Mouse (Mus musculus) kidney, adult 2 months (tissue): ENCODE results near the gene 4931414P19Rik. TPM values are rescaled to one million over a fixed set of nuclear protein-coding genes. Genes with fewer than 3 reads are reported as not detected.

Source experiments
- DNase-seq: peaks from one replicate; pipeline ENCODE4 v3.0.0; 2021
- H3K27ac ChIP-seq: fragments of 200-500 bp; 2 replicates; pipeline ENCODE4 v1.5.1; 2012; ENCODE audit warnings: low read depth, low read length, control low read depth, inconsistent platforms; ENCODE audit not compliant: insufficient read depth
- H3K27me3 ChIP-seq: fragments of 200-500 bp; replicated peaks from 2 replicates; pipeline ENCODE4 v1.6.1; 2012; ENCODE audit warnings: mild to moderate bottlenecking, moderate library complexity, low read length, inconsistent platforms; ENCODE audit not compliant: control insufficient read depth, insufficient read depth
- H3K36me3 ChIP-seq: fragments of 200-500 bp; 2 replicates; pipeline ENCODE4 v1.6.1; 2012; ENCODE audit warnings: mild to moderate bottlenecking, moderate library complexity, low read length, inconsistent platforms; ENCODE audit not compliant: control insufficient read depth, insufficient read depth
- H3K4me1 ChIP-seq: fragments of 200-500 bp; 2 replicates; pipeline ENCODE4 v1.6.1; 2011; ENCODE audit warnings: low read length; ENCODE audit not compliant: control insufficient read depth, insufficient read depth
- H3K4me3 ChIP-seq: fragments of 200-500 bp; 2 replicates; pipeline ENCODE4 v1.5.1; 2011; ENCODE audit warnings: mild to moderate bottlenecking, low read depth, low read length, control low read depth; ENCODE audit not compliant: insufficient read depth
- CTCF ChIP-seq: fragments of 200-500 bp; conservative IDR thresholded peaks from 2 replicates; pipeline ENCODE4 v1.5.1; 2011; ENCODE audit warnings: low read depth, mild to moderate bottlenecking, control low read depth, low read length, moderate library complexity, mixed read lengths; ENCODE audit not compliant: insufficient read depth, insufficient read length
- POLR2A ChIP-seq: fragments of 200-500 bp; IDR thresholded peaks from one replicate; pipeline ENCODE4 v1.6.1; 2011; ENCODE audit warnings: low read depth, low read length, control low read depth
- WGBS: fragments of 180-500 bp; shearing (Covaris S2); methylation state at CpG from one replicate; pipeline ENCODE4 v1.1.7; 2018; 5-methylcytosine and 5-hydroxymethylcytosine counted together
- polyA plus RNA-seq: library from polyadenylated mRNA; depleted of rRNA; stranded (reverse); fragments of >200 nt; gene quantifications from 2 replicates; pipeline ENCODE4 v1.2.3, GENCODE M21; 2012; rRNA removed

4931414P19Rik gene
- polyA plus RNA-seq, 1 experiment = 6.5 TPM

DNA sequence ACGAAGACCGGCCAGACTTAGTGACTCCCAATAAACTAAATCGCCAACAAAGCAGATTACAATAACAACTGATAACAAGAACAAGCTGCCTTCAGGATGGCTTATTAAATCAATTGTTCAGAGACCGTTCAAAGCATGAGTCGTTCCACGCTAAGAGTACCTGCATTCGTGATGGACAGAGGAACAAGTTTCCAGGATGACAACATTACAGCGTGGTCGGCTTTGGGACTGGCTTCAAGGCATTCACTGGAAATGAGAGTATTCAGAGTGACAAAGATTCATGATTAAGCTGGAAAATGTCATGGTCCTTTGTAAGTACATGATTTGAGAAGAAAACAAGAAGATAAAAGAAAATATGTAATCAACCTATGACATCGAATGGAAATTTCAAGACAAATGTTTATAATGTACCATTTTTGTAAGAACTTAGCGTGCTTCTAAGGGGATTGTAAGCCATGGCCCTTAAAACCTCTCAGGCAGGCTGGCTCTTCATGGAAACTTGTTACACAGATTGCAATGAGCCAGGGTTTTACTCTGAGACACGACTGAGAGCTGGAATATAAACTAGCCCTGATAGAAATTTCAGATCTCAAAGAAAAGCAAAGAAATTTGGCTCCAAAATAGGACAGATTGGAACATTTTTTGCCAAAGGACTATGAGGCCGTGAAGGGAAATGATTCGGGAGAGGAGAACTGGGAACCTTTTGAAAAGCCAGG, 45.1 kb downstream of the 4931414P19Rik start:
- TF ChIP-seq POLR2A (no peak), CTCF (no peak)
- Histone ChIP-seq H3K36me3 (no peaks in the 10 kb centered on the region), H3K4me1 (peaks cover 4% of the 10 kb centered on the region), H3K27ac (no peak overlapping the region), H3K27me3 (no peaks in the 10 kb centered on the region), H3K4me3 (no peak overlapping the region)
- 85% methylated on average over 14 of the region's 14 CpGs for WGBS
- DNase-seq = no peak

DNA sequence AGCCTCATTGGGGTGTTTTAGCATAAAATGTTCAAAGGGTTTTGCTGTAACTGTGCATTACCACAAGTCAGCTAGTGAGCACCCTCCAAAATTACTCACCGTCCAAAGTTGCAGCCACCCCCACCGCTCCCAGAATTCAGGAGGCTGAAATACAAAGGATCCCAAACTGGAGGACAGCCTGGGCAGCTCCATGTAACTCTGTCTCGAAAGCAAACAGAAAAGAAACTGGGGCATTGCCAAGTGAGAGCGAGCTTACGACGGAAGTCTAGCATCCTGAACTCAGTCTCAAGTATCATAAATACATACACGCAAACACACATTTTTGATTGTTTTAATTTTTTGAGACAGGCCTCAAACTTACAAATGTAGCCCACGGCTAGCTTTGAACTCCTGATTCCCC, 48.5 kb downstream of the 4931414P19Rik start:
- no peaks in the 10 kb centered on the region for H3K27me3 ChIP-seq
- no peak overlapping the region for H3K27ac ChIP-seq
- WGBS = 82% methylated on average over 8 of the region's 8 CpGs
- H3K36me3 ChIP-seq = no peaks in the 10 kb centered on the region
- no peak overlapping the region for H3K4me3 ChIP-seq
- no peak for TF ChIP-seq POLR2A
- no peak for TF ChIP-seq CTCF
- no peak for DNase-seq
- H3K4me1 ChIP-seq = peaks cover 7% of the 10 kb centered on the region

DNA sequence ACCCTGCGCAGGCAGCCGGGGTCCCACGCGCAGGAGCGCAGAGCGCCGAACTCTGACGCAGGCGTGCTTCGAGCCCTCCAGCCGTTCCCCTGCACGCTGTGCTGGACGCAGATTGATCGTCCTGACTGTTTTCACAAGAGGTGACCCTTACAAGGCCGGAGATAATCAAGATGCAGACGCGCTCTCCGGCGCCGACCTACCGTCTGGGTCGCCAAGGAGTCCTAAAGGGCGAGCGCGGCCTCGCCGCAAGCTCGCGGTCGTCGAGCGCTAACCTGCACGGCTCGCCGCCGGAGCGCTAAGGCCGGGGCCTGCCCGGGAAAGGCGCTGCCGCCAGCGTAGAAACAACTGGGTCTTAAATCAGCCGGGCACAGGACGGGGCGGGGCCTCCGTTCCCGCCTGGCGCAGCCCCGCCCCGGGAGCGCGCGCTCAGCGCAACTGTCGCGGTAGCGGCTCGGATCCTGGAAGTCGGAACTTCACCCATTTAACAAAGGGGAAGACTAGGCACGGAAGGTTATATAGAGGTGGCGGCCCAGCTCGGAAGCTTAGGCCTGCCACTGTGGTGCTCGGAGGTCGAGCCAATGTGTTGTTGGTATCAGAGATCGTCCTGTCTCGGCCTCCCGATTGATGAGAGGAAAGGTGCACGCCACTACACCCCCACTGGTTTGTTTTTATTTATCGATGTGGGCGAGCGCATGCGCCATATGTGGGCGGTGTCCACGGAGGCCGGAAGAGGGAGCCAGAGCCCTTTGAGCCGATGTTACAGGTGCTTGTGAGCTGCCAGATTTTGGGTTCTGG, 51.6 kb downstream of the 4931414P19Rik start, which contains the start of gene Haus4:
TSS of gene Haus4 (minus strand) at position 642 of the 795 bp plus-strand sequence.
- Histone ChIP-seq H3K4me1 (peaks cover 6% of the 10 kb centered on the region), H3K4me3 (peak within 1 kb of the TSS; percentile 81), H3K36me3 (no peaks in the 10 kb centered on the region; the same call in 1 of the 2 replicates), H3K27ac (peak within 1 kb of the TSS; percentile 82), H3K27me3 (no peaks in the 10 kb centered on the region)
- peak; percentile 91 for DNase-seq
- under 1% methylated on average over 76 of the region's 76 CpGs for WGBS
- TF ChIP-seq CTCF = peak; percentile 74
- no peak for TF ChIP-seq POLR2A

DNA sequence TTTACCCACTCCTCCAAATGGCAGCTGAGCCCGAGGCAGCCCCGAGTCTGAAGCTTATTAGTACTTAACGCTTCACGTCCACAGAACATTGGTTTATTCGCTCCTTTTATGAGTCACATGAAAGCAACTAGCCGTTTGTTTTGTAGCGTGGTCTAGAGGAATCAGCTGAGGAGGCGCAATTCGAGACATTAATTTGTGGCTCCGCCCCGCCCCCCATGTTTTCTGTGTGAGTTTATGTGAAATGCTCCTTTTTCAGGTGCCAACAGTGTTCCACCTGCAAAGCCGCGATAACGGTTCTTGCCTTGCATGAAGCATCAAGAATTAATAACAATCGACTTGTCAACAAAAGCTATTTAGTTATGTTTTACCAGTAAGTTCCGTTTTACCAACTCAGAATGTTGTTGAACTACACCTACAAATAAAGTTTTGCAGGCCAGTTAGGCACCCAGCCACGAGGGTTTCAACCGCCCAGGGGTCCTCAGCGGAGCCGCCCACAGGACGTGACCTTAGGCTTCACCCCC, 52.3 kb downstream of the 4931414P19Rik start:
- no peak for DNase-seq
- TF ChIP-seq CTCF (no peak), POLR2A (no peak)
- 3% methylated on average over 21 of the region's 21 CpGs for WGBS
- H3K27me3 ChIP-seq = no peaks in the 10 kb centered on the region
- H3K36me3 ChIP-seq = no peaks in the 10 kb centered on the region; the same call in 1 of the 2 replicates
- peaks cover 2% of the 10 kb centered on the region; the same call in 1 of the 2 replicates for H3K4me1 ChIP-seq
- H3K4me3 ChIP-seq = peak overlapping the region; percentile 81
- H3K27ac ChIP-seq = peak overlapping the region; percentile 26

DNA sequence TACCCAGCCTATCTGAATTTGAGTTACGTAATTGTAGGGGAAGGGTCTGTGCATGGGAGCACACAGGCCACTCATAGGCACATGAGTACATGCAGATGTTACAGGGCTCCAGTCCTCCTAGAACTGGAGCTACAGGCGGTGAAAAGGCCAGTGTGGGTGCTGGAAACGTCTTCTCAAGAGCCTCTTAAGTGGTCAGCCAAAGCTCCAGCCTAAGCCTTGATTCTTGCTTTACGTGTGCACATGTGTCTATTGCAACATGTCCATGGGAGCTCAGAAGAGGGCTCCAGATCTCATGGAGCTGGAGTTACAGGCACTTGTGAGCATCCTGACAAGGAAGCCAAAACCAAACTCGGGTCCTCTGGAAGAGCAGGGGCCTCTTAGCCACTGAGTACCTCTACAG, 61.1 kb downstream of the 4931414P19Rik start:
- H3K36me3 ChIP-seq = no peaks in the 10 kb centered on the region; the same call in 1 of the 2 replicates
- 95% methylated on average over 5 of the region's 5 CpGs for WGBS
- H3K4me3 ChIP-seq = no peak overlapping the region
- no peaks in the 10 kb centered on the region for H3K4me1 ChIP-seq
- no peak overlapping the region for H3K27ac ChIP-seq
- DNase-seq = no peak
- TF ChIP-seq POLR2A (no peak), CTCF (no peak)
- H3K27me3 ChIP-seq = no peaks in the 10 kb centered on the region

DNA sequence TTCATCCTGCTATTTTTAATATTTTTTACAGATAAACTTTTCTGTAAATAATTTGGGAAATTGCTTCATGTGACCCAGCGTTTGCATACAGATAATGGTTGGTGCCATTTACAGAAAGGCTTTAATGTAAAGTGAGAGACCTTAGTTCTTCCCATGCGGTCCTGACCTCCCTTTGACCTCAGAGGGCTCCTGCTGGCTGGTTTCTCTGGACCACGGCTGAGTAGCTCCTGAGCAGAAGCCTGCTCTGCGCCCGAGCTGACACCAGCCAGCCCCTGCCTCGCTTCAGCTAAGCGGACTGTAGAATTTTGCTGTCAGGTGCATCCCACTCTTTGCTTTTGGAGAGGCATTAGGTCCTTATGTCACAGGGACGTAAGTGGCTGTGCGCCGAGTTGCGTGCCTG, 65.0 kb downstream of the 4931414P19Rik start:
- Histone ChIP-seq H3K36me3 (no peaks in the 10 kb centered on the region), H3K27ac (no peak overlapping the region), H3K27me3 (no peaks in the 10 kb centered on the region), H3K4me1 (no peaks in the 10 kb centered on the region), H3K4me3 (no peak overlapping the region)
- TF ChIP-seq CTCF = no peak
- no peak for TF ChIP-seq POLR2A
- WGBS = 73% methylated on average over 11 of the region's 11 CpGs
- no peak for DNase-seq

DNA sequence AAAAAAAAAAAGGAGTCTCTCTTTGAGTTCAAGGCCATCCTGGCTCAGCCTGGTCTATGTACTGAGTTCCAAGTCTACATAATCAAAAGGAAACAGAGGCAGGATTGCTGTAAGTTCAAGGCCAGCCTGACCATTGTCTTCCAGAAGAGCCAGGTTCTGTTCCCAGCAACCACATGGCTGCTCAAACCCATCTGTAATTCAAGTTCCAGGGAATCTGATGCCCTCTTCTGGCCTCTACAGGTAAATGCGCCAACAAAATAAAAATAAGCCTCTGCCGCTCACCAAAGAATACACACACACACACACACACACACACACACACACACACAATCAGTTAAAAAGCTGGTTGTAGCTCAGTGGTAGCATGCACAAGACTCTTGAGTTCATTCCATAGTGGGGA, 67.2 kb downstream of the 4931414P19Rik start:
- Histone ChIP-seq H3K27me3 (no peaks in the 10 kb centered on the region), H3K27ac (no peak overlapping the region), H3K4me1 (no peaks in the 10 kb centered on the region), H3K4me3 (no peak overlapping the region), H3K36me3 (no peaks in the 10 kb centered on the region)
- 92% methylated on average over 2 of the region's 2 CpGs for WGBS
- TF ChIP-seq CTCF = no peak
- TF ChIP-seq POLR2A = no peak
- DNase-seq = no peak

Other genes starting within 250 kb of the 4931414P19Rik start
- gene Oxa1l, start 245.2 kb downstream of the 4931414P19Rik start, polyA plus RNA-seq = 153 and 182 TPM in 2 replicates
- 454 and 464 TPM in 2 replicates for gene Slc7a7, start 188.2 kb downstream of the 4931414P19Rik start, polyA plus RNA-seq
- gene Mrpl52, start 179.1 kb downstream of the 4931414P19Rik start, polyA plus RNA-seq = 366 and 425 TPM in 2 replicates
- gene Mmp14, start 174.4 kb downstream of the 4931414P19Rik start, polyA plus RNA-seq = 37.2 and 42.1 TPM in 2 replicates
- gene Lrp10, start 141.9 kb downstream of the 4931414P19Rik start, polyA plus RNA-seq = 168 and 211 TPM in 2 replicates
- gene Rem2, start 129.9 kb downstream of the 4931414P19Rik start, polyA plus RNA-seq = 0.23 and 0.30 TPM in 2 replicates
- gene Prmt5, start 88.5 kb downstream of the 4931414P19Rik start, polyA plus RNA-seq = 30.9 and 33.0 TPM in 2 replicates
- 9.6 and 10.0 TPM in 2 replicates for gene Haus4, start 51.4 kb downstream of the 4931414P19Rik start, polyA plus RNA-seq
- 32.4 and 33.9 TPM in 2 replicates for gene Ajuba, start 28.4 kb downstream of the 4931414P19Rik start, polyA plus RNA-seq
- 244 and 276 TPM in 2 replicates for gene Psmb5, start 12.0 kb upstream of the 4931414P19Rik start, polyA plus RNA-seq
- gene Psmb11, start 15.4 kb upstream of the 4931414P19Rik start, polyA plus RNA-seq = not detected in 2 replicates
- gene Gm17606, start 35.0 kb upstream of the 4931414P19Rik start, polyA plus RNA-seq = not detected in 2 replicates
- gene Cdh24, start 35.4 kb upstream of the 4931414P19Rik start, polyA plus RNA-seq = 1.2 and 1.5 TPM in 2 replicates
- 54.0 and 57.5 TPM in 2 replicates for gene 1700123O20Rik, start 80.2 kb upstream of the 4931414P19Rik start, polyA plus RNA-seq
- 79.2 and 79.4 TPM in 2 replicates for gene Acin1, start 80.9 kb upstream of the 4931414P19Rik start, polyA plus RNA-seq
- gene Gm29776, start 92.8 kb upstream of the 4931414P19Rik start, polyA plus RNA-seq = 0.16 and 0.20 TPM in 2 replicates
- 0.20 and 0.30 TPM in 2 replicates for gene Cebpe, start 106.2 kb upstream of the 4931414P19Rik start, polyA plus RNA-seq
- gene Slc7a8, start 176.0 kb upstream of the 4931414P19Rik start, polyA plus RNA-seq = 333 and 352 TPM in 2 replicates
- gene Rnf212b, start 208.1 kb upstream of the 4931414P19Rik start, polyA plus RNA-seq = 7.4 and 7.6 TPM in 2 replicates